Mouse (Mus musculus) testis, adult 2 months (tissue): Measurements from ENCODE around the gene Man1a2. TPM values are rescaled to one million over a fixed set of nuclear protein-coding genes. Genes with fewer than 3 reads are reported as not detected.

Experiments used
- H3K27ac ChIP-seq: fragments of 200-500 bp; 2 replicates; pipeline ENCODE4 v1.5.1; 2012; ENCODE audit warnings: low read depth, low read length; ENCODE audit not compliant: control insufficient read depth, insufficient read depth
- H3K27me3 ChIP-seq: fragments of 200-500 bp; 2 replicates; pipeline ENCODE4 v1.6.1; 2012; ENCODE audit warnings: mild to moderate bottlenecking, low read length, moderate library complexity; ENCODE audit not compliant: control insufficient read depth, insufficient read depth
- H3K36me3 ChIP-seq: fragments of 200-500 bp; 2 replicates; pipeline ENCODE4 v1.6.1; 2012; ENCODE audit warnings: mild to moderate bottlenecking, low read length; ENCODE audit not compliant: control insufficient read depth, insufficient read depth
- H3K4me1 ChIP-seq: fragments of 200-500 bp; 2 replicates; pipeline ENCODE4 v1.6.1; 2012; ENCODE audit warnings: low read length; ENCODE audit not compliant: control insufficient read depth, insufficient read depth
- H3K4me3 ChIP-seq: fragments of 200-500 bp; 2 replicates; pipeline ENCODE4 v1.5.1; 2012; ENCODE audit warnings: low read depth, mild to moderate bottlenecking, low read length, moderate library complexity, mixed read lengths; ENCODE audit not compliant: control insufficient read depth
- POLR2A ChIP-seq: fragments of 200-500 bp; IDR thresholded peaks from 2 replicates; pipeline ENCODE4 v1.6.1; 2012; ENCODE audit warnings: low read depth, mild to moderate bottlenecking, inconsistent platforms, low read length, moderate library complexity; ENCODE audit not compliant: control insufficient read depth
- polyA plus RNA-seq: library from polyadenylated mRNA; depleted of rRNA; stranded (reverse); fragments of >200 nt; gene quantifications from 2 replicates; pipeline ENCODE4 v1.2.3, GENCODE M21; 2012; rRNA removed

Gene Man1a2
- polyA plus RNA-seq, 1 experiment, result 12.0 TPM

DNA sequence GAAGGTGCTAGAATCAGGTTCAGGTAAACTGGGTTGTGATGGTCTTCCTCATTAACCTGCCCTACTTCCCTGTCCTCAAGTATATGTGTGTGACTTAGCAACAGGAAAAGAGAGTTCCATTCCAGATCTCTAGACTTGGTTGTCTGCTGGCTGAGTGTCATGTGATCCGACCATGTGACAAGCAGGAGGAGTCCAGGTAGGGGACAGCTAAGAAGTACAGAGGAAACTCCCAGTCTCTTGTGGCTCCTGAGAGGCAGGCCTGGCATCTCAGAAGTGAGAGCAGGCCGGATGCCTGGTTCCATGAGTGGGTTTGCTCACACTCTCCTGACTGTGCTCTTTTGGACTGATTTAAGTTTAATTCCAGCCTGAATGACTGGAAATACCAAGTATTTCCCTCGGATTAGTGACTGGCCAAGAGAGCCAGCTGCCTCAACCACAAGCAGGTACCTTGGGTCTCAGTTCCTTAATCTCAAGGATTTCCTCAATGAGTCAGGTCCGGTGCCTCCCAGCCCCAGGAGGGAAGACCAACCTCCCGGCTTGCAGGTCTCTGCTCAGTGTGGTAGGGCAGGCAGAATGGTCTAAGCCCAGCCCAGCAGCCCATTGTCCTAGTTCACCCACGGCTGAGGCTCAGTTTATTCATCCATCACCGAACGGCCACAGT is 170.1 kb downstream of the Man1a2 start:
- no peaks in the 10 kb centered on the region for H3K4me1 ChIP-seq
- no peaks in the 10 kb centered on the region for H3K27me3 ChIP-seq
- no peak overlapping the region for H3K4me3 ChIP-seq
- H3K27ac ChIP-seq, result no peak overlapping the region
- no peaks in the 10 kb centered on the region for H3K36me3 ChIP-seq
- TF ChIP-seq POLR2A, result no peak

Other genes with a start within 250 kb of the Man1a2 start
- 240 and 248 TPM in 2 replicates for gene Tent5c, start 196.2 kb downstream of the Man1a2 start, polyA plus RNA-seq
- gene Vtcn1, start 140.0 kb upstream of the Man1a2 start, polyA plus RNA-seq, result 1.3 TPM in 2 replicates
- 33.7 and 38.9 TPM in 2 replicates for gene Trim45, start 236.7 kb upstream of the Man1a2 start, polyA plus RNA-seq